12 mouse cellular contexts compared by ENCODE assay signal in genomic region chr2:128325097-128325421, GRCm38 (mm10).
DNase-seq lines count a peak whose midpoint lies in the region; ATAC-seq and TF ChIP-seq lines count a peak whose summit lies in the region.
"Had no signal": no experiment of that assay in that cellular context is flagged by ENCODE, and none has a peak within 500 bp of the region (broad histone marks: within the 10 kb centered on the region; RNA-seq: fewer than 3 reads in every experiment).

No protein-coding gene starts in this region.

- H3K27ac ChIP-seq in lung, embryonic 14.5 days (ENCODE audit: low read depth), result peak overlapping the region; percentile 66; the same call in 1 of the 2 replicates
- peak overlapping the region; percentile 55; the same call in 1 of the 2 replicates for H3K27ac ChIP-seq in hindbrain, embryonic 12.5 days
- H3K27ac ChIP-seq in neural tube, embryonic 15.5 days (replicated peaks), result peak overlapping the region; percentile 63; the same call in 1 of the 2 replicates
- no peak overlapping the region for H3K27ac ChIP-seq in liver, embryonic 11.5 days (ENCODE audit: low read depth, low read length)
- H3K27ac ChIP-seq: left cerebral cortex, adult 2 months; liver, embryonic 15.5 days; midbrain, embryonic 10.5 days had no signal

- TF ChIP-seq CTCF in lung, embryonic 14.5 days (IDR thresholded peaks at IDR 0.05; ENCODE audit: low read depth), result no peak

- no peak overlapping the region for H3K9ac ChIP-seq in lung, embryonic 14.5 days
- no peak overlapping the region for H3K9ac ChIP-seq in hindbrain, embryonic 12.5 days
- no peak overlapping the region for H3K9ac ChIP-seq in neural tube, embryonic 15.5 days (replicated peaks)
- no peak overlapping the region for H3K9ac ChIP-seq in liver, embryonic 11.5 days (ENCODE audit: low read depth, low read length)
- H3K9ac ChIP-seq: liver, embryonic 15.5 days had no signal

- peaks cover 18% of the 10 kb centered on the region; the same call in 1 of the 2 replicates for H3K4me1 ChIP-seq in lung, embryonic 14.5 days (ENCODE audit: insufficient read depth)
- peaks cover 10% of the 10 kb centered on the region for H3K4me1 ChIP-seq in hindbrain, embryonic 12.5 days
- peaks cover 17% of the 10 kb centered on the region for H3K4me1 ChIP-seq in neural tube, embryonic 15.5 days
- H3K4me1 ChIP-seq in liver, embryonic 11.5 days (replicated peaks; ENCODE audit: control insufficient read depth, insufficient read depth, low read length), result 0 out of 2 replicates have a peak, but pooled peaks cover 3% of the 10 kb centered on the region
- H3K4me1 ChIP-seq: liver, embryonic 15.5 days had no signal

- no peaks in the 10 kb centered on the region for H3K9me3 ChIP-seq in lung, embryonic 14.5 days (ENCODE audit: low read depth, low read length)
- no peaks in the 10 kb centered on the region for H3K9me3 ChIP-seq in hindbrain, embryonic 12.5 days (replicated peaks)
- H3K9me3 ChIP-seq in neural tube, embryonic 15.5 days (replicated peaks), result no peaks in the 10 kb centered on the region
- H3K9me3 ChIP-seq in liver, embryonic 11.5 days (ENCODE audit: control insufficient read depth, low read length), result no peaks in the 10 kb centered on the region
- H3K9me3 ChIP-seq: liver, embryonic 15.5 days; midbrain, embryonic 10.5 days had no signal

- 52% methylated on average over 4 of the region's 4 CpGs for WGBS in lung, embryonic 14.5 days
- WGBS in hindbrain, embryonic 12.5 days, result 68% methylated on average over 4 of the region's 4 CpGs
- 63% methylated on average over 4 of the region's 4 CpGs for WGBS in neural tube, embryonic 15.5 days
- 86% methylated on average over 4 of the region's 4 CpGs for whole genome bisulfite sequencing in liver, embryonic 11.5 days

- no peak overlapping the region; the same call in 1 of the 2 replicates for H3K4me2 ChIP-seq in lung, embryonic 14.5 days
- H3K4me2 ChIP-seq in hindbrain, embryonic 12.5 days (replicated peaks), result no peak overlapping the region
- no peak overlapping the region for H3K4me2 ChIP-seq in neural tube, embryonic 15.5 days
- no peak overlapping the region for H3K4me2 ChIP-seq in liver, embryonic 11.5 days
- H3K4me2 ChIP-seq: liver, embryonic 15.5 days had no signal

- DNase-seq in frontal cortex, adult 2 months (ENCODE audit: extremely low spot score in 1 of 2, low spot score in 1 of 2), result no peak
- peak; percentile 47 for DNase-seq in lung, embryonic 14.5 days
- DNase-seq in lung, postnatal 25 days (ENCODE audit: low spot score), result no peak
- no peak for DNase-seq in liver, embryonic 11.5 days (ENCODE audit: low spot score)
- DNase-seq in spleen, adult 12 weeks (ENCODE audit: low spot score), result no peak

- no peaks in the 10 kb centered on the region for H3K27me3 ChIP-seq in lung, embryonic 14.5 days (ENCODE audit: insufficient read depth, low read length)
- no peaks in the 10 kb centered on the region for H3K27me3 ChIP-seq in hindbrain, embryonic 12.5 days
- no peaks in the 10 kb centered on the region for H3K27me3 ChIP-seq in neural tube, embryonic 15.5 days (replicated peaks)
- H3K27me3 ChIP-seq in liver, embryonic 11.5 days (replicated peaks; ENCODE audit: control insufficient read depth, insufficient read depth, low read length), result no peaks in the 10 kb centered on the region
- H3K27me3 ChIP-seq: liver, embryonic 15.5 days had no signal

- no peaks in the 10 kb centered on the region for H3K36me3 ChIP-seq in lung, embryonic 14.5 days (ENCODE audit: insufficient read depth)
- no peaks in the 10 kb centered on the region for H3K36me3 ChIP-seq in hindbrain, embryonic 12.5 days
- no peaks in the 10 kb centered on the region for H3K36me3 ChIP-seq in neural tube, embryonic 15.5 days
- no peaks in the 10 kb centered on the region for H3K36me3 ChIP-seq in liver, embryonic 11.5 days (ENCODE audit: control insufficient read depth, insufficient read depth, low read length)
- H3K36me3 ChIP-seq: liver, embryonic 15.5 days; midbrain, embryonic 10.5 days had no signal

- H3K4me3 ChIP-seq in lung, embryonic 14.5 days (ENCODE audit: low read depth, low read length), result no peak overlapping the region
- H3K4me3 ChIP-seq in hindbrain, embryonic 12.5 days, result no peak overlapping the region
- no peak overlapping the region for H3K4me3 ChIP-seq in neural tube, embryonic 15.5 days (replicated peaks)
- H3K4me3 ChIP-seq in liver, embryonic 11.5 days (ENCODE audit: low read depth, low read length), result no peak overlapping the region
- H3K4me3 ChIP-seq: erythroblast, embryonic 14.5 days; left cerebral cortex, adult 2 months; liver, embryonic 15.5 days; midbrain, embryonic 10.5 days had no signal

- 0 out of 2 replicates have a peak, but pooled peaks have one; percentile 4 for ATAC-seq in frontal cortex, adult (ENCODE audit: low TSS enrichment)
- ATAC-seq in lung, embryonic 14.5 days (ENCODE audit: insufficient read depth), result peak; percentile 46; the same call in 1 of the 2 replicates
- ATAC-seq in hindbrain, embryonic 12.5 days (ENCODE audit: low FRiP score), result no peak
- no peak for ATAC-seq in neural tube, embryonic 15.5 days (ENCODE audit: low FRiP score)
- no peak for ATAC-seq in liver, embryonic 11.5 days (replicated peaks; ENCODE audit: low FRiP score)

Comparison
In these comparisons a context has a peak if more than half of its experiments do, and no peak if none do; other contexts are left out.
1. ATAC-seq: peak in frontal cortex, adult (single experiment) and lung, embryonic 14.5 days (single experiment); none in hindbrain, embryonic 12.5 days (single experiment), neural tube, embryonic 15.5 days (single experiment) and liver, embryonic 11.5 days (single experiment).